Mouse (Mus musculus) embryo, embryonic 11.5 days (tissue): ENCODE results near the gene Bcl7a.

Source experiments
- DNase-seq: peaks from one replicate; pipeline ENCODE4 v3.0.0-alpha.2; 2012; ENCODE audit warnings: low read depth, low spot score

The Bcl7a gene

GRCm38 (mm10) chr5:123377120-123377955 lies 33.7 kb downstream of the Bcl7a start:
- peak; percentile 57 for DNase-seq

- DNase-seq = no peak
These were observed 35.1 kb downstream of the Bcl7a start for GRCm38 (mm10) chr5:123378712-123379111.

GRCm38 (mm10) chr5:123379504-123379931 lies 35.9 kb downstream of the Bcl7a start:
- DNase-seq = no peak

GRCm38 (mm10) chr5:123381968-123382367 lies 38.3 kb downstream of the Bcl7a start:
- no peak for DNase-seq

- DNase-seq = no peak
These were observed 39.1 kb downstream of the Bcl7a start for GRCm38 (mm10) chr5:123382686-123383085.

GRCm38 (mm10) chr5:123388452-123388851 lies 44.8 kb downstream of the Bcl7a start:
- no peak for DNase-seq

DNA sequence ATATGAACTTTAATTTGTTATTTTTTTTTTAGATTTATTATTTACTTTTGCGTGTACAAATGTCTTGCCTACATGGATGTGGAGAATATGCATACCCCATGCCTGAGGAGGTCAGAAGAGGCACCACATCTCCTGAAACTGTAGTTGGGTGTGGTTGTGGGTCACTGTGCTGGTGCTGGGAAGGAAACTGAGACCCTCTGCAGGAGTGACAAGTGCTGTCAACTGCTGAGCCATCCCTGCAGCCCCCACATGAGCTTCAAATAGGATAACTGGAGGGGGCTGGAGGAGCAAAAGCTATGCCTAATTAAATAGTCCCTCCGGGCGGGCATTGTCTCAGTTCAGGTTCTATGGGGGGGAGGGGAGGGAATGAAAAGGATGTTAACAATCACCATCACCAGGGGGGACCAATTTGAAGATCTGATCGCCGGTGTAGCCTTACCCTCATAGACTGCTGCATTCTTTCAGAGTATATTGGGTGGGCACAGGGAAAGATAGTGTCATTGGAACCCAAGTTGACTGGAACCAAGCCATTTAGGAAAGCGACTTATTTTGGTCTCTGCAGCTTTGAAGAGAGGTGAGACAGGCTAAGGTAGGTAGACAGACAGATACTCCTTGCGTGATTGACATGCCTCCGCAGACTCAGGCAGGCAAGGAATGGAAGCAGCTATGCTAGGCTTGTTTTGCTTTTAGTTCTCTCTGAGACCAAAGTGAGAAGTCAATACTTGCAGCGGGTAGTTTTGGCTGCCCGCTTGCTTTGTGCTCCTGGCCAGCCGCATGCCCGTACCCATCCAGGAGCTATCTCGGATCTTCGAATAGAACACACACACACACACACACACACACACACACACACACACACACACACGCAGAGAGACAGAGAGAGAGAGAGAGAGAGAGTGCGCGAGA lies 47.2 kb downstream of the Bcl7a start:
- DNase-seq = no peak

- no peak for DNase-seq
These were observed 47.8 kb downstream of the Bcl7a start for GRCm38 (mm10) chr5:123391442-123391809.

GRCm38 (mm10) chr5:123393786-123394302 lies 50.2 kb downstream of the Bcl7a start:
- DNase-seq = no peak

DNA sequence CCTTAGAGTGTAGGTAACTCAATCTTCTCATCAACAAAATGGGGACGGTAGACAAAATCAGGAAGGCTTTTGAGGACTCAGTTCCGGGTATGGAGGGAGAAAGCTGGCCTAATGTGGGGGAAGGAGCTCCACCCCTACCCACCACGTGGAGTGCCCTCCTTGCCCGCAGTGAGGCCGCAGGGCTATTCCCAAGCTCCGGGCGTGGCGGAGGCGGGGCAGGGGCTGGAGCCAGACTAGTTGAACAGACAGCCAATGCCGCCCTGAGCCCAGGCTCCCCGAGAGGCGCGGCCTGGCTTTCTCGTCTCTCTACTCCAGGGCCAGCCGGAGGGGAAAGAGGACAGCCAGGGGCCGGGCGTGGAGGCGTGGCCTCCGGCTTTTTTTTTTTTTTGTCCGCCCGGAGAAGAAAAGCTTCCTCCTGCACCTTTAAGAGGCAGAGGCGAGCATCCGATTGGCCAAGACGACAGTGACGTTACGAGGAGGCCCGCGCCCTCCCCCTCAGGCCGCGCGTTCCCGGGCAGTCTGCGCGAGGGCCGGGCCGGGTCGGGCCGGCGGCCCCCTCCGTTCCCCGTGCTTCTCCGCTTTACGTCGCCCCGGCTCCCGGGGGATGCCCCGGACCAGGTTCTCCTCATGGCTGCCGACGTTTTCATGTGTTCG lies 50.8 kb downstream of the Bcl7a start, which contains the start of gene Mlxip:
Gene Mlxip (plus strand): TSS at position 496 of the 654 bp plus-strand sequence.
- peak; percentile 91 for DNase-seq

- no peak for DNase-seq
These were observed 51.6 kb downstream of the Bcl7a start for GRCm38 (mm10) chr5:123394957-123395881.

DNA sequence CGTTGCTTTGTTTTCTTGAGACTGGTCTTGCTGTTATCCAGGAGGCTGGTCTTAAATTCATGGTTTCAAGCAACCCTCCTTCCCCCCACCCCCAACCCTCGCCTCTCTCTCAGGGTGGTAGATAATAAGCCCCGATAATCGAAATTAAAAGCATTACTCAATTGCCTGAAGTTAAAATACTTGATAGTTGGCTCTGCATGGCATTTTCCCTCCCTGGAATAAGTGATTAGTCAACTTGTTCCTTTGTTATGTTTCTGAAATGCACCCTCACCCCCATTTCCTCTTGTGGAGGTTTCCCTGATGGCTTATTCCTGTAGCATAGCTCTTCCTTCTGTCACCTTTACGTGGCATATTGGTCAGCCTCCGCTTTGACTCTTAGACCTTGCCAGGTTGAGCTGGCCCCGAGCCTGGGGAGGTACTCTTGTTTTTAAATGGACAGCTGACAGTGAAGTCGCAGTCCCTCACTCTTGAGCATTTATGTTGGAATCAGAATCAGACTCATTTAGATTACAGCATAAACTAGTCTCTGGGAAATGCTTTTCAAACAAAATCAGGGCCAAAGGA lies 53.3 kb downstream of the Bcl7a start:
- DNase-seq = no peak

- DNase-seq = no peak
These were observed 54.2 kb downstream of the Bcl7a start for GRCm38 (mm10) chr5:123397786-123398185.

DNA sequence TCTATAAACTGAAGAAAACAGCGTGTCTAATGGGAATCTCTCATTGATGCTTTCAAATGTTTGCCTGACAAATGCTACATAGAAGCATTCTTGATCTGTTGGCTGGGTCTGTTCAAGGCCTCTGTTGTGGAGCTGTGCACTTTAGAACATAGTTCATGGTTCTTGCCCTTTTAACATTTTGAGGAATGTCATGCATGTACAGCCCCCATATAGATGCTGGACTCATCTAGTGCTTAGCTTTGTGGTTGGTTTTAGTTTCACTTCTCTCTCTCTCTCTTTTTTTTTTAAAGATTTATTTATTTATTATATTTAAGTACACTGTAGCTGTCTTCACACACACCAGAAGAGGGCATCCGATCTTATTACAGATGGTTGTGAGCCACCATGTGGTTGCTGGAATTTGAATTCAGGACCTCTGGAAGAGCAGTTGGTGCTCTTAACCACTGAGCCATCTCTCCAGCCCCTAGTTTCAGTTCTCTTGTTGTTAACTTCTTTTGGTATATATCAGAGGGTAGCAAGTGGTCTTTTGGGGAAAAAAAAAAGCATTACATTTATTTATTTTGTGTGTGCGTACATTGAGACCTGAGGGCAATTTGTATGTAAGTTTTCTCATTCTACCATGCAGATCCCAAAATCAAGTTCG lies 55.3 kb downstream of the Bcl7a start:
- no peak for DNase-seq

- no peak for DNase-seq
These were observed 60.8 kb downstream of the Bcl7a start for GRCm38 (mm10) chr5:123404480-123404879.

DNA sequence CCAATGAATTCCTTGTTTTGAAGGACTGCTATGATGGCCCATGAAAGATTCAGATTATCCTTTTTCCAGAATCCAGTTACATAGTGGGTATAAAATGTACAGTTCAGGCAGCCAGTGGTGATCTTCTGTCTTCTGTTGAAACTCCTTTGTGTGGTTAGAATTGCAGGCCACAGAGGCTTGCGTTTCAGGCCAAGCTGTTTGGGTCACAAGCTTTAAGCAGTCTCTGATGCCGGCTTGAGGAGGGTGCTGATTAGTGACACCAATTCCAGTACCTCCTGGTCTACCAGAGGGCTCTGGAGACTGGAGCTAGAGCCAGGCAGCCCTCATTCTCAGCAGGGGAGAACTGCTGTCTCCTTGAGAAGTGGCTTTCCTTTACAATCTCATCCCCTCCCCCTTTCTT lies 63.3 kb downstream of the Bcl7a start:
- no peak for DNase-seq

- no peak for DNase-seq
These were observed 64.5 kb downstream of the Bcl7a start for GRCm38 (mm10) chr5:123408176-123408575.

DNA sequence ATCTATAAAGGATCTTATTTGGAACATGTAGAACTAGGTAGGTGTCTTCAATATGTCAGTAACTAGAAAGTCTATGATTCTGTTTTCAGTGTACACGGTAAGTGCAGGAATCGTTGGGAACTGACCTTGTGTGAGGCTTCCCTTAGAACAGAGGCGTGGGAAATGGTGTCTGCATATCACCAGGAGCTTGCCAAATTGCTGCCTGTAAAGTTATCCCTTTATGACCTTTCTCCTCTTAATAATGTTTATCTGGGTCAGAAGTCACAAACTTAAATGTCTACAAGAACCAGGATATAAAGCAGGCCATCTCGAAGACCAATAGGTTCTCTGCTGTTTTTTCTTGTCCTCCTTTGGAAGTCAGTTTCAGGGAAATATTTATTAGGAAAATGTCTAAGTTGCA lies 68.6 kb downstream of the Bcl7a start:
- DNase-seq = no peak

DNA sequence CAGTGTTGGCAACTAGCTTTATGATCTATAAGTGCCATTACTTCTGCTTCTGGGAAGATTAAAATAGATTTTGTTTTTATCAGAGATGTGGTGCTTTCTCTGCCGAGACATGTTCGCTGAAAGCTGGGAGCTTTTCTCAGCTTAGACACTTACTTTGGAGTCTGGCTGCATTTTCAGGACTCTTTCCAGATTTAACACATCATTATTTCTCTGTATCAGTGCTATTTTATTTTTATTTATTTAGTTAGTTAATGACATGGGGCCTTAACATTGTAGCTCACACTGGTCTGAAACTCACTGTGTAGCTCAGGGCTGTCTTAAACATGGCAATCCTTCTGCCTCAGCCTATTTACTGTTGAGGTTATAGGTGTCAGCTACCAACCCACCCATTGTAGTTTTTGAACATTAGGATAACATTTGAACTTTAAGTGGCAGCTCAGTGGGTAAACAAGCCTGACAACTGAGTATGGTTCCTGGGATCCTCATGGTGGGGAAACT lies 70.3 kb downstream of the Bcl7a start:
- no peak for DNase-seq

- no peak for DNase-seq
These were observed 72.5 kb downstream of the Bcl7a start for GRCm38 (mm10) chr5:123416149-123416548.
